Mouse (Mus musculus) kidney, postnatal 14 days (tissue): Measurements from ENCODE around the gene Btbd17.
A peak's percentile ranks its signal among the peaks of the same experiment; 100 is the strongest.

Source experiments
- DNase-seq: peaks from one replicate; pipeline ENCODE4 v3.0.0; 2022; ENCODE audit warnings: mixed read lengths

Gene Btbd17

DNA sequence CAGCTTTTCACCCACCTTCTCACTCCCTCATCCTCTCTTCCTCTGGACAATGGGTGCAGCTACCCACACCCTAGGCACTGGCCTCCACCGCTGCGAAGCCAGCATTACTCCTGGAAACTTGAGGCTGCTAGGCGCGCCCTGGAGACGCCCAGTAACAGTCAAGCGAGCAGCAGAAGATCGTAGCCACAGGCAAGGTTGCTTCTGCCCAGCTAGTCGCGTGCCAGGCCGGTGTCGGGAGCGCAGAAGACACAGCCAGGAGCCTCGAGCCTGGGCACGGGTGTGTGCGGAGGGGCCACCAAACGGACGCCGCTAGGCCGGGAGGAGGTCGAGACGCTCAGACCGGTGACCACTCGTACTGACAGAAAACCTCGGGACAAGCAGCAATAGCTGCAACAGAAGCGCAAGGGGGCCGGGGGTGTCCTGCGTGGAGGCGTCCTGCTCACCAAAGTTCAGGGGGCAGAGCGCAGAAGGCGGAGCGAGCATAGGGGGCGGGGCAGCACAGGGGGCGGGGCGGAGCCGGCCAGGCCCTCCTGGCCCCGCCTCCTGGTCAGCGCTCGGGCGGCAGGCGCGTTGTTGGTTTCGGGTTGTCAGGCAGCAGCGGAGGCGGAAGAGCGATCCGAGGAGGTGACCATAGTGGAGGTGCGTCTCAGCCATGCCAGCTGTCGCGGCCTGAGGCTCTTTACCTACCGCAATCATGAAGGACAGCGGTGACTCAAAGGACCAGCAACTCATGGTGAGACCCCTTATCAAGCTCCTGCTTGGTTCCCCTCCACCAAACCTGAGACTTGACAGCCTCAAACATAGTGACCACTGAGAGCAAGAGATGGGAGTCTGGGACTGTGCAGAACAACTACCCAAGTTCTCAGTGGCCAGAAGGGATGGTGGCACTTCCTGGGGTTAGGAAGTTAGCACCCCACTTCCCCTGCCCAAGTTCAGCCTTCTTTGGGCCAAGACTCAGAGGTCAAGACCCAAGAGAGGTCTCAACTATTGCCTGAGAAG, 30.6 kb downstream of the Btbd17 start, which contains the start of gene Kif19a:
Kif19a (plus strand) TSS at position 569 of the 999 bp plus-strand sequence.
- peak; percentile 79 for DNase-seq

GRCm38 (mm10) chr11:114747564-114748138, 48.1 kb downstream of the Btbd17 start:
- no peak for DNase-seq

GRCm38 (mm10) chr11:114745134-114745533, 50.6 kb downstream of the Btbd17 start:
- DNase-seq: peak; percentile 89

DNA sequence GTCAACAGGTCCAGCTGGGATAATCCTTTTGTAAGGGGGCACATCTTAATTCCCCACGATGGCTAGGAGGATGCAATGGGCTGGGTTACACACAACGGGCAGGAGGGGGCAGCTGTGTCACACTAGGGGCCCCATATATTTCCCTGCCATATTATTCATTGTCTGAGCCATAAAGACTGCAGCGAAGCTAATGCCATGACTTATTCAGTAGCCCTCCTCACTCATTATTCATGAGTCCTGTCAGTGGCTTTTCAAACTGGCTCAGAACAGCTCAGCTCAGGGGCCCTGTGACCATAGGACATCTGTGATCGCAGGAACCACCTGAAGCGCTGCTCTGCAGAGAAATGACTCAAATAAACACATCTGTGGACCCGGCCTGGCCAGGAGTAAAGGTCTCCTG, 54.3 kb downstream of the Btbd17 start:
- DNase-seq: no peak
